Mouse (Mus musculus) forebrain, embryonic 14.5 days (tissue): ENCODE results near the gene Amot. TPM values are rescaled to one million over a fixed set of nuclear protein-coding genes. Genes with fewer than 3 reads are reported as not detected.

Experiments used
- ATAC-seq: fragments of 200-750 bp; cut with Nextera tagmentation; 2 replicates; pipeline ENCODE4 v1.8.0; 2017; ENCODE audit warnings: mild to moderate bottlenecking, moderate library complexity
- DNase-seq: peaks from one replicate; pipeline ENCODE4 v3.0.0-alpha.2; 2015; ENCODE audit warnings: low spot score
- H3K27ac ChIP-seq: fragments of 300-500 bp; sonication (generic); 2 replicates; pipeline ENCODE4 v1.5.1; 2014; ENCODE audit warnings: low read depth, mild to moderate bottlenecking, control low read depth, low read length, moderate library complexity
- H3K27me3 ChIP-seq: fragments of 300-500 bp; sonication (generic); replicated peaks from 2 replicates; pipeline ENCODE4 v1.6.1; 2014; ENCODE audit warnings: low read length, control low read depth, mixed read lengths; ENCODE audit not compliant: control insufficient read depth, insufficient read depth
- H3K36me3 ChIP-seq: fragments of 300-500 bp; sonication (generic); 2 replicates; pipeline ENCODE4 v1.6.1; 2014; ENCODE audit warnings: low read length, control low read depth; ENCODE audit not compliant: control insufficient read depth, insufficient read depth
- H3K4me1 ChIP-seq: fragments of 300-500 bp; sonication (generic); 2 replicates; pipeline ENCODE4 v1.6.1; 2014; ENCODE audit warnings: antibody characterized with exemption, low read length, control low read depth; ENCODE audit not compliant: control insufficient read depth, insufficient read depth
- H3K4me2 ChIP-seq: fragments of 300-500 bp; sonication (generic); 2 replicates; pipeline ENCODE4 v1.6.1; 2014; ENCODE audit warnings: mild to moderate bottlenecking, control low read depth, low read length
- H3K4me3 ChIP-seq: fragments of 300-500 bp; sonication (generic); 2 replicates; pipeline ENCODE4 v1.5.1; 2014; ENCODE audit warnings: low read depth, low read length, control low read depth
- H3K9ac ChIP-seq: fragments of 300-500 bp; sonication (generic); 2 replicates; pipeline ENCODE4 v1.6.1; 2014; ENCODE audit warnings: mild to moderate bottlenecking, low read length, control low read depth, moderate library complexity
- H3K9me3 ChIP-seq: fragments of 300-500 bp; sonication (generic); replicated peaks from 2 replicates; pipeline ENCODE4 v1.6.1; 2016; ENCODE audit warnings: low read length, control low read depth, mixed read lengths; ENCODE audit not compliant: control insufficient read depth
- WGBS: fragments of 180-500 bp; shearing (Covaris S2); extraction: QIAGEN DNeasy Blood & Tissue Kit; methylation state at CpG from one replicate; pipeline ENCODE4 v1.1.7; 2014; 5-methylcytosine and 5-hydroxymethylcytosine counted together
- polyA plus RNA-seq: library from polyadenylated mRNA; unstranded; fragments of >200 nt; fragmentation: Nextera tagmentation; extraction: Ambion mirVana; gene quantifications from 2 replicates; pipeline ENCODE4 v1.2.1, GENCODE M21; 2014

The Amot gene
- 6.9 and 7.9 TPM in 2 replicates for polyA plus RNA-seq

GRCm38 (mm10) chrX:145504717-145505415 lies at the start of gene Amot:
Gene Amot, minus strand, starts transcription at chrX:145505181.
- Histone ChIP-seq H3K27ac (no peak within 1 kb of the TSS), H3K9ac (peak within 1 kb of the TSS; percentile 64), H3K9me3 (no peaks in the 10 kb centered on the region), H3K4me2 (peak within 1 kb of the TSS; percentile 56), H3K4me3 (peak within 1 kb of the TSS; percentile 43), H3K36me3 (no peaks in the 10 kb centered on the region), H3K27me3 (no peaks in the 10 kb centered on the region), H3K4me1 (0 out of 2 replicates have a peak, but pooled peaks cover 2% of the 10 kb centered on the region)
- ATAC-seq (peak; percentile 94), DNase-seq (peak; percentile 79)
- WGBS = 24% methylated on average over 34 of the region's 34 CpGs

- Histone ChIP-seq H3K36me3 (no peaks in the 10 kb centered on the region), H3K4me3 (no peak overlapping the region), H3K27ac (no peak overlapping the region), H3K9me3 (no peaks in the 10 kb centered on the region), H3K9ac (no peak overlapping the region), H3K27me3 (no peaks in the 10 kb centered on the region), H3K4me1 (peaks cover 2% of the 10 kb centered on the region; the same call in 1 of the 2 replicates), H3K4me2 (no peak overlapping the region)
- ATAC-seq (no peak), DNase-seq (no peak)
- WGBS = 72% methylated on average over 3 of the region's 3 CpGs
Measured at GRCm38 (mm10) chrX:145545060-145545459, 40.1 kb upstream of the Amot start.

GRCm38 (mm10) chrX:145543602-145544490 lies 38.9 kb upstream of the Amot start:
- DNase-seq = peak; percentile 33
- peak; percentile 37; the same call in 1 of the 2 replicates for ATAC-seq
- 44% methylated on average over 4 of the region's 4 CpGs for WGBS
- no peak overlapping the region for H3K4me2 ChIP-seq
- H3K36me3 ChIP-seq = no peaks in the 10 kb centered on the region
- no peaks in the 10 kb centered on the region for H3K27me3 ChIP-seq
- H3K9me3 ChIP-seq = no peaks in the 10 kb centered on the region
- H3K4me3 ChIP-seq = no peak overlapping the region
- peaks cover 2% of the 10 kb centered on the region; the same call in 1 of the 2 replicates for H3K4me1 ChIP-seq
- H3K27ac ChIP-seq = no peak overlapping the region
- H3K9ac ChIP-seq = no peak overlapping the region

GRCm38 (mm10) chrX:145541050-145541449 lies 36.1 kb upstream of the Amot start:
- H3K4me3 ChIP-seq = no peak overlapping the region
- no peaks in the 10 kb centered on the region for H3K9me3 ChIP-seq
- no peak overlapping the region for H3K4me2 ChIP-seq
- 43% methylated on average over 1 of the region's 1 CpGs for WGBS
- no peak overlapping the region for H3K9ac ChIP-seq
- DNase-seq (peak; percentile 0), ATAC-seq (peak; percentile 52)
- no peaks in the 10 kb centered on the region for H3K36me3 ChIP-seq
- peaks cover 2% of the 10 kb centered on the region; the same call in 1 of the 2 replicates for H3K4me1 ChIP-seq
- H3K27ac ChIP-seq = no peak overlapping the region
- H3K27me3 ChIP-seq = no peaks in the 10 kb centered on the region

GRCm38 (mm10) chrX:145540321-145540720 lies 35.3 kb upstream of the Amot start:
- Histone ChIP-seq H3K9me3 (no peaks in the 10 kb centered on the region), H3K9ac (no peak overlapping the region), H3K27me3 (no peaks in the 10 kb centered on the region), H3K4me1 (peaks cover 2% of the 10 kb centered on the region; the same call in 1 of the 2 replicates), H3K4me3 (no peak overlapping the region), H3K36me3 (no peaks in the 10 kb centered on the region), H3K4me2 (no peak overlapping the region), H3K27ac (no peak overlapping the region)
- ATAC-seq (no peak), DNase-seq (peak; percentile 7)
- 93% methylated on average over 1 of the region's 1 CpGs for WGBS

- no peaks in the 10 kb centered on the region for H3K27me3 ChIP-seq
- H3K4me3 ChIP-seq = no peak overlapping the region
- no peak for DNase-seq
- H3K9ac ChIP-seq = no peak overlapping the region
- no peaks in the 10 kb centered on the region for H3K4me1 ChIP-seq
- WGBS = 67% methylated on average over 1 of the region's 1 CpGs
- H3K36me3 ChIP-seq = no peaks in the 10 kb centered on the region
- H3K9me3 ChIP-seq = no peaks in the 10 kb centered on the region
- no peak overlapping the region for H3K27ac ChIP-seq
- no peak overlapping the region for H3K4me2 ChIP-seq
- no peak for ATAC-seq
Measured at GRCm38 (mm10) chrX:145529602-145530001, 24.6 kb upstream of the Amot start.

GRCm38 (mm10) chrX:145516322-145517066 lies 11.5 kb upstream of the Amot start:
- WGBS = 67% methylated on average over 10 of the region's 10 CpGs
- no peak overlapping the region for H3K27ac ChIP-seq
- no peak overlapping the region for H3K4me3 ChIP-seq
- H3K9me3 ChIP-seq = no peaks in the 10 kb centered on the region
- ATAC-seq (no peak), DNase-seq (no peak)
- no peaks in the 10 kb centered on the region for H3K4me1 ChIP-seq
- no peak overlapping the region for H3K4me2 ChIP-seq
- no peak overlapping the region for H3K9ac ChIP-seq
- no peaks in the 10 kb centered on the region for H3K27me3 ChIP-seq
- H3K36me3 ChIP-seq = no peaks in the 10 kb centered on the region

GRCm38 (mm10) chrX:145515498-145516158 lies 10.6 kb upstream of the Amot start:
- Histone ChIP-seq H3K9ac (no peak overlapping the region), H3K4me3 (no peak overlapping the region)
- no peak for ATAC-seq

More at GRCm38 (mm10) chrX:145515498-145516158, 10.6 kb upstream of the Amot start:
- Histone ChIP-seq H3K36me3 (no peaks in the 10 kb centered on the region), H3K27me3 (no peaks in the 10 kb centered on the region), H3K4me1 (no peaks in the 10 kb centered on the region), H3K9me3 (no peaks in the 10 kb centered on the region), H3K27ac (no peak overlapping the region), H3K4me2 (no peak overlapping the region)
- no peak for DNase-seq
- WGBS = 67% methylated on average over 9 of the region's 9 CpGs
